ENCODE assay signal across 8 mouse cellular contexts in genomic region chr5:139536211-139536910, GRCm38 (mm10). TPM values are rescaled to one million over a fixed set of nuclear protein-coding genes. Genes with fewer than 3 reads are reported as not detected.
DNase-seq lines count a peak whose midpoint lies in the region; ATAC-seq and TF ChIP-seq lines count a peak whose summit lies in the region.

No protein-coding gene starts in this region.

- H3K9me3 ChIP-seq in hindbrain, postnatal 0 days (ENCODE audit: low read length), result no peaks in the 10 kb centered on the region
- H3K9me3 ChIP-seq in midbrain, embryonic 14.5 days (ENCODE audit: control insufficient read depth, low read length), result no peaks in the 10 kb centered on the region

- ATAC-seq in erythroblast, adult 5-6 weeks (replicated peaks; ENCODE audit: low FRiP score, poor library complexity, severe bottlenecking), result peak; percentile 85
- ATAC-seq in hindbrain, postnatal 0 days, result peak; percentile 59; the same call in 1 of the 2 replicates
- ATAC-seq in midbrain, embryonic 14.5 days (ENCODE audit: low FRiP score, low TSS enrichment), result peak; percentile 47; the same call in 1 of the 2 replicates

- intact Hi-C loops in left cerebral cortex, postnatal 4 days (cut with DNase I), result loop anchor here (10.0 kb wide), 2 partner anchors 128 to 218 kb away; no protein-coding TSS in a partner anchor

- peak; percentile 70 to 90 for DNase-seq in adrenal gland, adult (ENCODE audit: inconsistent age in 2 of 2, low spot score in 1 of 2)
- DNase-seq in adrenal gland, adult 8-10 months, result no peak
- DNase-seq in hindbrain, postnatal 0 days (ENCODE audit: low spot score), result peak; percentile 91
- DNase-seq in left cerebral cortex, postnatal 4 days, result peak; percentile 96
- DNase-seq in midbrain, embryonic 14.5 days, result peak; percentile 91
- peak; percentile 67 for DNase-seq in splenic B cell, adult 2 months (ENCODE audit: low read depth, low spot score)

- TF ChIP-seq POLR2A in bone marrow, adult 2 months (IDR thresholded peaks at IDR 0.05; ENCODE audit: borderline replicate concordance, control insufficient read depth, low read depth, low read length), result no peak

- H3K27ac ChIP-seq in bone marrow, adult 2 months (ENCODE audit: control insufficient read depth, insufficient read depth, low read depth, low read length, poor library complexity), result no peak overlapping the region
- peak overlapping the region; percentile 22 for H3K27ac ChIP-seq in hindbrain, postnatal 0 days
- H3K27ac ChIP-seq in midbrain, embryonic 14.5 days (replicated peaks; ENCODE audit: low read depth, low read length), result peak overlapping the region; percentile 71

- no peaks in the 10 kb centered on the region for H3K4me1 ChIP-seq in bone marrow, adult 2 months (ENCODE audit: control insufficient read depth, insufficient read depth, low read length)
- H3K4me1 ChIP-seq in hindbrain, postnatal 0 days (ENCODE audit: insufficient read depth, low read length), result no peaks in the 10 kb centered on the region
- peaks cover 29% of the 10 kb centered on the region for H3K4me1 ChIP-seq in midbrain, embryonic 14.5 days (ENCODE audit: control insufficient read depth, insufficient read depth, low read length)

- H3K27me3 ChIP-seq in hindbrain, postnatal 0 days (ENCODE audit: insufficient read depth, low read length), result peaks cover 34% of the 10 kb centered on the region
- peaks cover 41% of the 10 kb centered on the region for H3K27me3 ChIP-seq in midbrain, embryonic 14.5 days (ENCODE audit: control insufficient read depth, insufficient read depth, low read length)
- H3K27me3 ChIP-seq in splenic B cell, adult 2 months (ENCODE audit: control insufficient read depth, insufficient read depth, low read length, poor library complexity, severe bottlenecking), result peaks cover 8% of the 10 kb centered on the region

- 8% methylated on average over 26 of the region's 26 CpGs for WGBS in bone marrow, adult 2 months
- WGBS in hindbrain, postnatal 0 days, result 2% methylated on average over 26 of the region's 26 CpGs
- WGBS in midbrain, embryonic 14.5 days, result under 1% methylated on average over 26 of the region's 26 CpGs

- H3K4me2 ChIP-seq in hindbrain, postnatal 0 days (ENCODE audit: low read depth, low read length), result no peak overlapping the region
- peak overlapping the region; percentile 26; the same call in 1 of the 2 replicates for H3K4me2 ChIP-seq in midbrain, embryonic 14.5 days (ENCODE audit: low read length)

- H3K9ac ChIP-seq in hindbrain, postnatal 0 days (replicated peaks; ENCODE audit: low read length), result no peak overlapping the region
- H3K9ac ChIP-seq in midbrain, embryonic 14.5 days (replicated peaks; ENCODE audit: low read length), result no peak overlapping the region; the same call in 1 of the 2 replicates

- no peaks in the 10 kb centered on the region for H3K36me3 ChIP-seq in hindbrain, postnatal 0 days (ENCODE audit: insufficient read depth, low read length)
- H3K36me3 ChIP-seq in midbrain, embryonic 14.5 days (ENCODE audit: control insufficient read depth, insufficient read depth, low read length), result no peaks in the 10 kb centered on the region
- H3K36me3 ChIP-seq in splenic B cell, adult 2 months (ENCODE audit: control insufficient read depth, insufficient read depth, low read length, poor library complexity, severe bottlenecking), result no peaks in the 10 kb centered on the region

- H3K4me3 ChIP-seq in bone marrow, adult 2 months (replicated peaks; ENCODE audit: control insufficient read depth, low read depth, low read length), result no peak overlapping the region
- H3K4me3 ChIP-seq in hindbrain, postnatal 0 days (ENCODE audit: low read length), result no peak overlapping the region
- H3K4me3 ChIP-seq in midbrain, embryonic 14.5 days (replicated peaks; ENCODE audit: low read depth, low read length), result no peak overlapping the region

- TF ChIP-seq CTCF in bone marrow, adult 2 months (IDR thresholded peaks at IDR 0.05; ENCODE audit: control insufficient read depth, insufficient read depth, low read length), result peak; percentile 74
- TF ChIP-seq CTCF in hindbrain, postnatal 0 days (IDR thresholded peaks at IDR 0.05; ENCODE audit: low read depth), result peak; percentile 90

RNA-seq across cellular contexts. Expression of gene Uncx, which starts 6.9 kb away (rescaled TPM):
- total RNA-seq in adrenal gland, adult 8-10 months (2022), result not detected
- polyA plus RNA-seq in bone marrow, adult 2 months (2011; ENCODE audit: insufficient read depth, insufficient read length, low replicate concordance, missing spikeins), result not detected in 2 replicates
- total RNA-seq in erythroblast, adult 5-6 weeks (2015; ENCODE audit: low replicate concordance), result not detected in 2 replicates
- not detected in 2 replicates for total RNA-seq in erythroblast, adult 5-6 weeks (2017; ENCODE audit: low replicate concordance)
- total RNA-seq in hindbrain, postnatal 0 days (2014; rRNA removed), result 31.3 and 47.0 TPM in 2 replicates
- polyA plus RNA-seq in hindbrain, postnatal 0 days (2015; fragmentation: Nextera tagmentation; extraction: Ambion mirVana), result 30.6 and 34.6 TPM in 2 replicates
- under 1 TPM in 1 of 2 experiments, not detected in 1; 0.64 TPM for total RNA-seq in left cerebral cortex, postnatal 4 days (2021)
- 39.6 and 44.0 TPM in 2 replicates for polyA plus RNA-seq in midbrain, embryonic 14.5 days (2014; fragmentation: Nextera tagmentation; extraction: Ambion mirVana)

RNA-seq across cellular contexts. Expression of gene Zfand2a, which starts 52.0 kb away (rescaled TPM):
- 10 to 100 TPM; 35.1 to 37.0 (median 36.2) TPM for total RNA-seq in adrenal gland, adult 8-10 months (2022)
- 4.1 and 6.9 TPM in 2 replicates for polyA plus RNA-seq in bone marrow, adult 2 months (2011; ENCODE audit: insufficient read depth, insufficient read length, low replicate concordance, missing spikeins)
- 2.3 and 2.9 TPM in 2 replicates for total RNA-seq in erythroblast, adult 5-6 weeks (2015; ENCODE audit: low replicate concordance)
- 3.4 and 5.4 TPM in 2 replicates for total RNA-seq in erythroblast, adult 5-6 weeks (2017; ENCODE audit: low replicate concordance)
- 55.2 and 61.1 TPM in 2 replicates for total RNA-seq in hindbrain, postnatal 0 days (2014; rRNA removed)
- 19.4 and 26.2 TPM in 2 replicates for polyA plus RNA-seq in hindbrain, postnatal 0 days (2015; fragmentation: Nextera tagmentation; extraction: Ambion mirVana)
- 10 to 100 TPM; 58.7 to 60.3 TPM for total RNA-seq in left cerebral cortex, postnatal 4 days (2021)
- 14.0 and 14.1 TPM in 2 replicates for polyA plus RNA-seq in midbrain, embryonic 14.5 days (2014; fragmentation: Nextera tagmentation; extraction: Ambion mirVana)

Comparison
In these comparisons a context has a peak if more than half of its experiments do, and no peak if none do; other contexts are left out.
1. RNA of gene Uncx, which starts 6.9 kb away (total RNA-seq): 31.3 to 47.0 TPM in hindbrain, postnatal 0 days; 0.64 TPM in left cerebral cortex, postnatal 4 days, not detected in adrenal gland, adult 8-10 months and not detected in erythroblast, adult 5-6 weeks; every median in the first group is over 10 times any median in the second.
2. Peak in every context shown above with its lines, with median percentiles within 50 percentile points of each other: ATAC-seq.